Mouse (Mus musculus): ENCODE results near the gene Supt16.

Gene Supt16

DNA sequence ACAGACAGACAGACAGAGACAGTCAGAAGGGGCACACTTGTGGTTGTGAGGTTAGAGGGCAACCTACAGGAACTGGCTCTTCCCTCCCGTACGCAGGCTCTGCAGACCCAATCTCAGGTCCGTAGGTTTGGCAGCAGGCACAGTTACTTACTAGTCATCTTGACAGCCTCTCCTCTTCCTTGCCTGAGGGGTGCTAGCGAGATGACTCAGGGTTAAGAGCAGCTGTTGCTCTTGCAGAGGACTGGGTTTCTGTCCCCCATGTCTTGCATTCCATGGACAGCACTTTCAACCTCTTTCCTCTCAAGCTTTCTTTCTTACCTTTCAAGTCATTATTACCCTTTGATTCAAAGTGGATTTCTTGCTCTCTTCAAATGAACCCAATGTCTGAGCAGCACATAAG, 53.1 kb downstream of the Supt16 start:
- DNase-seq = no peak

DNA sequence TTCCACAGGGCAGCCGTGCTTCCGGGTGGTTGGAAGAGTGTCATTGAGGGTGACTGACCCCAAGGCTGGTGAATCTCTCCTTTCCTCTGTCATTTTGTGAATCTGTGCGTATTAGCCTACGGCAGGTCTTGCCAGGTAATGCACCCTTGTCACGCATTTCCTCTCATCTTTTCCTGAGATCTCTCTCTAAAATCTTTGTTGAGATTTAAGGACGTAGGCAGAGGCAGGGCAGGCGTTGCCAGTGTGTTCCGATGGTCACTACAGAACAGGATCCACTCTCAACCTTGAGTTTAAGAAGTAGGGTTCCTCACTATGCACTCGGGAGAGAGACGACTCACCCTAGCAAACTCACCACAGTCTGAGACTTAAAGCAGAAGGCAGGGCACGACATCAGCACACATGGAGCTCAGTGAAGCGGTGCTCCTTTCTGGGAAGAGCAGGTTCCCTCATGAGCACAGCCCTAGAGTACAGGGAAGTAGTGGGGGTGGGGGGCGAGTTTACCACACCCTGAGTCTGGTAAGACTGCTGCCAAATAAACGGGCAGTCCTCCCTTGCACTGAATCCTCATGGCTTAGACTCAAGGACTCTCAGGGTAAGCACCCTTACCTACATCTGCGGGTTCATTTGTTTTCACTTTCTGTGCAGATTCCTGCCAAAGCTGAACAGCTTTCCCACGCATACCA, 55.6 kb downstream of the Supt16 start:
- no peak for DNase-seq

DNA sequence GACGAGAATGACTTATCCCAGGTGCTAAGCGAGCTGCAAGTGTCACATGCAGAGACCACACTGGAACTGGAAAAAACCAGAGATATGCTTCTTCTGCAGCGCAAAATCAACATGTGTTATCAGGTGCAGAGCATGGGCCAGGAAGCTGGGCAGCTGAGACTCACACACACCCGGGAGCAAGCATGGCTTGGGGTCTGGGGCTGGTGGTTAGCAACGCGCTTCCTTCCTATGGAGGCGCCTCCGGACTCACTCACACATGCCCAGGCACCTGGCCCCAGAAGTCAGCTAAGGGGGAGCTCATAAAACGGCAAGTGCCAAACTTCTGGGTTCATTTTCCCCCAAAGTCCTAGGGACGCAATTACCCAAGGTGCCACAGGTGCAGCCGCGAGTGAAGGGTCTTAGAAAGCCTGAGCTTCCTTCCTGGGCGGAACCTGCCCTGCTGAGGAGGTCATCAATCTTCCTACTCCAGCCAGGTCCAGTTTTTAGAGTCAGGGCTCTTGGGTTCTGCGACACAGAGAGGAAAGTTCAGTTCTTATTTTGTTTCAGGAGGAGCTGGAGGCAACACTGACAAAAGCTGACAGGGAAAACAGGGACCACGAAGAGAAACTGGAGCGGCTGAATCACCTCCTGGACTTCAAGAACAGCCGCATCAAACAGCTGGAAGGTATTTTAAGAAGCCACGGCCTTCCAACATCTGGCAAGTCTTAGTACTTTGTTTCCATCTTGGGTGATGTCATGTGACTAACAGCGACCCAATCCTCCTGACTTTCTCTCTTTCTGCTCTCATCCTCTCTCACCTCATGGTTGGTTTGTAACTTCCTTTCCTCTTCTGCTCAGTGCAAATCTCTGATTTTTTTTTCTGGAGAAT, 56.4 kb downstream of the Supt16 start:
- DNase-seq = no peak

DNA sequence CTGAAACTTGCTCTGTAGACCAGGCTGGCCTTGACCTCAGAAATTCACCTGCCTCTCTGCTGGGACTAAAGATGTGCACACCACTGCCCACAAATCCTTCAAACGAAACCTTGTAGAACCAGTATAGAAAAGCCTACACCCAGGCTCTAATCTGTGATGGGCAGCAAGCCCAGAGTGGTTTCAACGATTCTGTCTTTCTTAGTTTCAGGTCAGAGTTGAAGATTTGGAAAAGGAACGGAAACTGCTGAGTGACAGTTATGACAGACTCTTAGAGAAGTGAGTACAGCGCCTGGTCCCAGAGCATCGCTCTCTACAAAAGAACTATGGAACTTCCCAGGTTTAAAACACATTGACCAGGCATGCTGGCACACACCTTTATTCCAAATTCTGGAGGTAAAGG, 63.6 kb downstream of the Supt16 start:
- no peak for DNase-seq

DNA sequence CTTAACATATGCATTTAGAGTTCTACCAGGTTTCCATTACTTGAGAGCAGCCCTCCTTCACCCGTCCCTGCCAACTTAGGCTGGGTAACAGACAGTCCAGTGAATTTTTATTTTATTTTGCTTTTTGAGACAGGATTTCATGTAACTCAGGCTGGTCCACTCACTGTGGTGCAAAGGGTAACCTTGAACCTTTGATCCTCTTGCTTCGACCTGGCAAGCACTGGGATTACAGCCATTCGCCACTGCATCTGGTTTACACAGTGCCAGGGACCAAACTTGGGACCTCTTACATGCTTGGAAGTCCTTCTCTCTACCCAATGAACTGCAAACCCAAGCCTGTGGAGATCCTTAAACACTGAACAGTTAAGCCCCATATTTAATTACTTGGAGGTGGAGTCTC, 72.6 kb downstream of the Supt16 start:
- no peak for DNase-seq

DNA sequence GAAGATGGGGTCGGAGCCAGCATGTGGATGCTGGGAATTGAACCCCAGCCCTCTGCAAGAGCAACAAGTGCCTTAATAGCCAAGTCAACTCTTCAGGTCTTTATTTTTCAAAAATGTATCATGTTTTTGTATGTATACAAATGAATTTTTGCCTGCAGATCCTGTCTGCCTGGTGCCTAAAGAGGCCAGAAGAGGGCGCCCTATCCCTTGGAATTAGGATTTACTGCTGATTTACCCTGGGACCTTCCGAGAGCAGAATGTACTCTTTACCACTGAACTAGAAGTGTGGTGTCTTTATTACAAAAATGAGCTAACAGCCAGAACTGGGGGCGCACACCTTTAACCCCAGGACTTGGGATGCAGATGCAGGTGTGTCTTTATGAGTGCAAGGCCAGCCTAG, 73.3 kb downstream of the Supt16 start:
- DNase-seq = peak; percentile 78

DNA sequence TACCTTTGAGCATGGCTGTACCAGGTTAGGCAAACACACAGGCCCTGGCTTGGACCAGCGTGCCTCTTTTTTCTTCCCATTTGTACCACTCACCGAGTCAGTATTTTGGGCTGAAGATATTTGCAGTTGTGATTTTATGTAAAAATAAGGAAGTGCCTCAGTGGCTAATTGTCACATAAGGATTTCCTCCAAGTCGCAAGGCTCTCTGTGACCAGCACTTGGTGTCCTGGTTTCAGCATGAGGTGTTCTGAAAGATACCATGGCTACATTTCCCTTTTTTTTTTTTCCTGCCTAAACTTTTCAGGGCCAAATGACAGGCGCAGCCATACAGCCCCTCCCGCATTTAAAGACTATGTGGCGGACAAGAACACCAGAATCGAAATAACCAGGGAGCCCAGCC, 77.0 kb downstream of the Supt16 start:
- no peak for DNase-seq

DNA sequence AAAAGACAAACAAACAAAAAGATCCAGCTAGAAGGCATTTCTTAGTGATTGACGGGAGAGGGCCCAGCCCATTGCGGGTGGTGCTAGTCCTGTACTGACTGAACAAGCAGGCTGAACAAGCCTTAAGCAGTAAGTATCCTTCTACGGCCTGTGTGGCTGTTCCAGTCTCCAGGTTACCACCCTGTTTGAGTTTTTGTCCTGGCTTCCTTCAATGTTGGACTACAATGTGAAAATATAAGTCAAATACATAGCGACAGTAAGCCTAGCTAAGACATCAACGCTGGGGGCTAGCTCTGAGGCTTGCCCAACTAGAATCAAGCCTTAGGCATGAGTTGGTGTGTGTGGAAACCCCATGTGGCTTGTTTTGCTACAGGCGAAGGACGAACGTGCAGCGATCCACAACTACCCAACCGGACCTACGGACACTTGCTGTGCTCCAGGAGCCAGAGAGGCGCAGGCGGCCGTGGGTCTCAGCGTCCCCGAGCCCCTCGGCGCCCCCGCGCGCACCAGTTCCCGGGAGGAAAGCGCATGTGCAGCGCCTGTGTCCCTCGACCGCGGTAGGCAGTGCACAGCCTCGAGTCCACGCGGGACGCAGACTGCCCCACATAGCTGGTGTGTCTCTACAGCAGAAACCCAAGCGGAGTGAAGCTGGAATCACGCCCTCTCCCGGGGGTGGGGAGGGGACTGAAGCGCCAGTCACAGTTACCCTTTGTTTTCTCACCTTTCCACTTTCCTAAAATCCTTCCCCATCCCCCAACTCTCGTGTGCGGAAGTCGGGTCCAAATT, 78.2 kb downstream of the Supt16 start:
- DNase-seq = peak; percentile 55

DNA sequence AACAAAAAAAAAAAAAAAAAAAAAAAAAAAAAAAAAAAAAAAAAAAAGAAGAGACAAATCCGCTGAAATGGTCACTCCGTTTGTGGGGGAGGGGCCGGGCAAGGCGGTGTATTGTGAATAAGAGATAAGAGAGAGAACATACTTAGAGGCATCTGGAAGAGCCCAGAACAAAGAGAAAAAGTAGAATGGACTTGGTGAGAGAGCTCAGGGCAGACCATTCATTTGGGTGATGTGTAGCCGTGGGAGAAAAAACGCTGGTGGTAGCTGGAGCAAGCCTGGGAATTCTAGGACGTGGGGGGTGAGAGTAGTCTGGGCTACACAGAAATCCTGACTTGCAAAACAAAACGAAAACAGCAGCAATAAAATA, 78.8 kb downstream of the Supt16 start:
- DNase-seq = no peak

DNA sequence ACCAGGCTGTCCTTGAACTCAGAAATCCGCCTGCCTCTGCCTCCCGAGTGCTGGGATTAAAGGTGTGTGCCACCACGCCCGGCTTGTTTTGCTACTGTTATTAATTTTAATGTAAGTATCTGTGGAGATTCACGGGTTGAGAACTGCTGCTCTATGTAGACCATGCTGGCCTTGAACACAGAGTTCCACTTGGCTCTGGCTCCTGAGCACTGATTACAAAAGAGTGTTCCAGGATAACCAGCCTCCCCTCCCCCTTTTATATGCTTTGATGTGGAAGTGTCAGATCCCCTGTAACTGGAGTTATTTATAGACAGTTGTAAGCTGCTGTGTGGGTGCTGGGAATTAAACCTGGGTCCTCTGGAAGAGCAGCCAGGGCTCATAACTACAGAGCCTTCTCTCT, 80.0 kb downstream of the Supt16 start:
- DNase-seq = no peak

DNA sequence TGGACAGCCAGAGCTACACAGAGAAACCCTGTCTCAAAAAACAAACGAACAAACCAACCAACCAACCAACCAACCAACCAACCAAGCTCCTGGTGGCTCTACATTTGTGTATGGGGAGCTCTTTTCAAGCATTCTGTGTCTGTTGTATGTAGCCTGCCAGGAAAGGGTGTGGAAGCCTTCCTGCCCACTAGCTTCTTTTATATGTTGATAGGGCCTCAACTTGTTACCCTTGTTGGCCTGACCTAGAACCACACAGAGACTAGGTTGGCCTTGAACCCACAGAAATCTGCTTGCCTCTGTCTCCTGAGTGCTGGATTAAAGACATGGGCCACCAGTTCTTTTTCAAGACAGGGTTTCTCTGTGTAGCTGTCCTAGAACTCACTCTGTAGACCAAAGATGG, 83.1 kb downstream of the Supt16 start:
- DNase-seq = no peak

Data from right cerebral cortex, postnatal 14 days (tissue).